Mouse (Mus musculus) left cerebral cortex, postnatal 10 days (tissue): ENCODE data around the gene Vps53. TPM values are rescaled to one million over a fixed set of nuclear protein-coding genes. Genes with fewer than 3 reads are reported as not detected.
"Not testable (repeated sequence)": the region's sequence is repeated elsewhere in the genome, so short reads cannot be mapped to it uniquely, and the experiment has no call there.

ENCODE experiments used
- DNase-seq, 2 experiments: peaks; one replicate each; pipeline ENCODE4 v3.0.0; 2021 to 2022; ENCODE audit warnings: low spot score in 2 of 2, mixed read lengths in 1 of 2; ENCODE audit errors: extremely low spot score in 1 of 2
- intact Hi-C: fragments of 180-260 bp; cut with DNase I; formaldehyde crosslinking; loops from one replicate; pipeline ENCODE4 v1.15.1; 2025
- total RNA-seq, 2 experiments: library from RNA; stranded (reverse); gene quantifications; 2 replicates each; pipeline ENCODE4 v1.2.3; 2021

The Vps53 gene
- 10 to 100 TPM; 74.5 to 82.5 TPM for total RNA-seq

DNA sequence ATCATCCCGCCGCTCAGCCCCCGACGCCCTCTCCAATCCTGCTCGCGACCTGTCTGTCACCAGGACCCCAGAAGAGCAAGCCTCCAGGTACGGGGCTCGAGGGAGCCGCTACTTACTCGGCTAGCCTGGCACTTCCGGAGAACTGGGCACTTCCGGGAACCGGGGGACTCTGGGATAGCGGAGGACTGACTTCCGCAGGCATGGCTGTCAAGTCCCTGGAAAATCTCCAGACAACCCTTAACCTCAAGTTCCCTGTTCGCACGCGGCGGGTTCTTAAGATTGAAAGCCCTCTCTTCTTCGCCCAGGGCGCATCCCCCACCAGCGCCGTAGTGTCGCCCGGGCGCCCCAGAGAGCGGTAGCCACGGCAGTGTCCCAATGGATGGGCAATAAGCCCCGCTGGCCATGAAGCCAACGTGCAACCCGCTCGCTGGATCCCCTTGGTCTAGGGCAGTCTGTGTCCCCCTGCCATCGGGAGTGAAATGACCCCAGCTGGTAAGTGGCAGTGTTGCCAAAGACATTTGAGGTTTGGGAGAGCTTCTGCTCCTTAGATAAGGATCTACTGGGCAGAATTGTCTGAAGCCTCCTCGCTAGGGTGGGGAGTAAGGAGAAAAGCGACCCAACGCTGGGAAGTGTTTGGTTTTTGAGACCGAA, at the start of gene Vps53, which contains the start of gene Fam57a:
Gene Vps53 (minus strand): TSS at position 153 of the 651 bp plus-strand sequence.
Gene Fam57a (plus strand): TSS at position 177 of the 651 bp plus-strand sequence.
- peak; percentile 86 to 89 for DNase-seq
- intact Hi-C loops, result no loop called here

DNA sequence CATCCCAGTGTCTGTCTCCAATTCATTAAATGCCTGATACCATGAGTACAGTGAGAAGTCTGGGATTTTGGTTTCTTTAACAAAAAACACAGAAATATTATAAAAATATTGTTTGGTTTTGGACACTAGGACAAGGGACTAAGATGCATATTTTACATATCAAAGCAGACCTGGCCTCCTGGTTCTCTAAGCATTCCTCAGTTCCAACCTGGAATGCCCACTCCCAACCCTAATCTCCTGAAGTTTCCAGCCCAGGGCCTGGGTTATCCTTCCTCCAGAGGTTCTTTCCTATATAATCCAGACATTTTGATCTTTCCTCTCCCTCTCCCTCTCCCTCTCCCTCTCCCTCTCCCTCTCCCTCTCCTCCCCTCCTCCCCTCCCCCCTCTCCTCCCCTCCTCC, 45.6 kb upstream of the Vps53 start:
- intact Hi-C loops, result no loop called here
- no peak for DNase-seq

DNA sequence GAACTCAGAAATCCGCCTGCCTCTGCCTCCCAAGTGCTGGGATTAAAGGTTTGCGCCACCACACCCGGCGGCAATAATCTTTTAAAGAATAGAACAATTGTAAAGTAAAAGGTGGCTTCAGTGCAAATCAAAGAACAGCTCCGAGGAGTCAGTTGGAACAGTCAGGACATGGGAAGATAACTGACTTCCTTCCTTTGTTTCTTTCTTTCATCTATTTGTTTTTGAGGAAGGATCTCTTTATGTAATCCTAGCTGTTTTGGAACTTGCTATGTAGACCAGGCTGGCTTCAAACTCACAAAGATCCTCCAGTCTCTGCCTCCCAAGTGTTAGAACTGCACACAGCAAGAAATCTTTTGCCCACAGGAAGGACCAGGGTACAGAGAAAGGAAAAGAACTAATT, 45.2 kb upstream of the Vps53 start:
- no peak for DNase-seq
- intact Hi-C loops, result no loop called here

DNA sequence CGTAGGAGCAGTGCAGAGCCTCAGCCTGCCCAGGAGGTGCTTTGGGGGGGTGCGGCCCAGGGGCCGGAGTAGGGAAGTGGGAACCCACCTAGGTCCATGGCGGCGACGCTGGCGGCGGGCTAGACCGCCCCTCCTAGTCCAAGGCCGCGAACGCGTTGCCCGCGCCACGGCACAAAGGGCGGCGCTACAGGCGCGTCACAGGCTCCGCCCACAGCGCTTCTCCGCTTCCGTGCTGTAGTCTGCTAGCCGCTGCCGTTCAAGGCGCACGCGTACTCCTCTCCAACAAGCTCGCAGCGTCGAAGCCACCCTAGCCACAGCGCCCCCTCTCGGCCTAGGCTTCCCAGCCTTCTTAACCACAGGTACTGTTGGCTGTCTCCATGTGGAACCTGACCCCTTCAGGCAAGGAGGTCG, 37.9 kb upstream of the Vps53 start, which contains the start of the genes Dbil5 and Gemin4:
Gene Dbil5 (plus strand): TSS at position 219 of the 411 bp plus-strand sequence.
Gene Gemin4 (minus strand): TSS at position 275 of the 411 bp plus-strand sequence.
- DNase-seq, result peak; percentile 93 to 98
- intact Hi-C loops, result no loop called here

DNA sequence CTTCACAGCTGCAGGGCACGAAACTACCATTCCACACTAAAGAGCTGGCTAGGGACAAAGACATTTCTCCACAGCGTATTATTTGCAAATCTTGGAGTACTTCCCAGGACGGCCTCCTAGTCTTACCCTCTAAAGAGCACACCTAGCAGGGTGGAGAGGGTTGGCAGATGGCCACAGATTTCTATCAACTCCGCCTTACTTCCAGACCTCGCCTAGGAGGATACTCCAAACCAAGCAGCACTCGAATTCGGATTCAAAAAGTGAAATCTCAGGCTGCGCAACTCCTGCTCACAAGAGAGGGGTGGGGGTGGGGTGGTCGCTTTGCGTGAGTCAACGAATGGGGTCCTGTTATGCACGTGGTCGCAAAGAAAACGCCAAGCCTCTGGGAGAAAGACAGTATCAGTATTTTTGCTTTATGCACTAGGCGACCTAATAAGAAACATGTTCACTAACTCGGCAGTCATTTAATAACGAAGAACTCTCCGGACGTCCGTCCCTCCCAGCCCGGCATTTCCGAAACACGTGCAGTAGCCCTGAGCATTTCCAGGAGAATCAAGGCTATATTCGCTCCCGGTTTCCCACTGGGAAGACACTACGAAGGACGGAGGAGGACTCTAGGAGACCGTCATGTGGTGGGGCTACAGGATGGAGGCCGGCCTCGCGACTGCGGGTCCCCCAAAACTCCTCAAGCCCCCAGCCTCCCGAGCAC, 37.4 kb upstream of the Vps53 start:
- peak in 1 of 2 experiments; percentile 61 for DNase-seq
- intact Hi-C loops, result no loop called here

DNA sequence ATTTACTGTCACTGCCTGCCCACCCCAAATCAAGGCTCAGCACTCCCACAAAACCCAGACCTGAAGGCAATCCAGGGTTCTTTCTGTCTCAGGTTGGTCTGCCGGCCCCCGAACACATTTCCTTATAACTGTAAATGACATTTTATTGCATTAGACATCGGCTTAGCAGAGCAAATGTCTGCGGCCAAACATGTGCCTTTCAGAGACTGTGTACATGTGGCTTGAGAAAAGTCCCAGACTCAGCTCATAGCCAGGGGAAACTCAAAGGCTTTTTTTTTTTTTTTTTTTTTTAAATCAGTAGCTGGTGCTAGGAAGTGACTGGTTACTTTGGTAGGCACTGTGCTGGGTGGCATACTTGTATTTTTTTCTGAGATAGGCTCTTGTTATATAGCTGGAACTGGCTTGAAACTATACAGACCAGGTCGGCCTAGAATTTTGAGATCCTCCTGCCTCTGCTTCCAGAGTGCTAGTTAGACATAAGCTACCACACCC, 36.6 kb upstream of the Vps53 start:
- intact Hi-C loops, result no loop called here
- no peak for DNase-seq

DNA sequence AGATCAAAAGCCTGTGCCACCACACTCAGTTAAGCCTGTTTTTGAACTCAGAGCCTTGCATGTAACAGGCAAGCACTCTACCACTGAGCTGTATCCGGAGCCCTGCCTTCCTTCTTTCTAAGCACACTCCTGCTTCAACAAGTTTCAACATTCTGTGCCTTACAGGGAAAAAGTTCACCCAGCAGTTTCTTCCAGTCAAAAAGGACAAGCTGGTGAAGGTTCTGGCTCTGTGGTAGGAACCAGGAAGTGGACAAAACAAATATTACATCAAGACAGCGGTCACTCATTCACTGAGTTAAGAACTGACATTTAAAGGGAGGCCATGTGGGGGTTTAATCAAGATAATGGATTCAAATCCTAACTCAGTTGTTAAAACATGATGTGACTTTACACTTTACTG, 35.6 kb upstream of the Vps53 start:
- DNase-seq, result no peak
- intact Hi-C loops, result no loop called here

DNA sequence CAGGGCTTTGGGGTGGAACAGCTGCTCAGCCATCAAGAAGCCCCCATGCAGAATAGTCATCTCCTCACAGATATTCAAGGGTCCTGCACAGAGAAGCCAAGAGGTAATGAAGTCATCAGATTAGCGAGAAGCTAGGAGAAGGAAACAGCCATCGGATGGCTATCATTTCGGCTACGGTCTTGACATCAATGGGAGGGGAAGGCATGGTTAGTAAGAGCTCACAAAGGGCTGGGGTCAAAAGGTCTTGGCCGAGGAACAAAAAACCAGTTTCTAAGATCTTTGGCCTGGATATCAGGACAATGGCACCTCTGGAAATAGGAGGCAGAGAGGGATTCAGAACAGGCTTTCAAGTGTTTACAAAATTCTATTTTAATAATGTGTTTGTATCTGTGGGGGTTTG, 34.4 kb upstream of the Vps53 start:
- intact Hi-C loops, result no loop called here

DNA sequence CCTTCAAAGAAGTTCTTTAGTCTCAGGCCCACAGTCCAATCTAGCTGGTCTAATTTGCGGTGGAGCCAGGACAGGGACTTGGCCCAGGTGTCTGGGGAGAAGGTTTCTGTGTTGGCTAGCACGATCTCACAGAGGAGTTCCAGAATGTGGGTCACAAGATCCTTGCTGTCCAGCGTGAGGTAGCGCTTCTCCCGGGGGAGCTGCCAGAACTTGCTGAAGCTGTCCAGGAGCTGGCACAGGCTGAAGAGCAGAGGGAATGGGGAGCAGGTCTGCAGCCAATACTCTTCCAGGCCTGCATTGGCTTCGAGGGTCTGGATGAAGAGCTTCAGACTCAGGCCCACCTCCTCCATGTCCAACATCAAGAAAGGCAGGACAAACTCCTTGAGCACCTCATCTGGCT, 32.1 kb upstream of the Vps53 start:
- DNase-seq, intact Hi-C loops: not testable (repeated sequence)

More for the DNA sequence above, 34.4 kb upstream of the Vps53 start:
- DNase-seq, result no peak

DNA sequence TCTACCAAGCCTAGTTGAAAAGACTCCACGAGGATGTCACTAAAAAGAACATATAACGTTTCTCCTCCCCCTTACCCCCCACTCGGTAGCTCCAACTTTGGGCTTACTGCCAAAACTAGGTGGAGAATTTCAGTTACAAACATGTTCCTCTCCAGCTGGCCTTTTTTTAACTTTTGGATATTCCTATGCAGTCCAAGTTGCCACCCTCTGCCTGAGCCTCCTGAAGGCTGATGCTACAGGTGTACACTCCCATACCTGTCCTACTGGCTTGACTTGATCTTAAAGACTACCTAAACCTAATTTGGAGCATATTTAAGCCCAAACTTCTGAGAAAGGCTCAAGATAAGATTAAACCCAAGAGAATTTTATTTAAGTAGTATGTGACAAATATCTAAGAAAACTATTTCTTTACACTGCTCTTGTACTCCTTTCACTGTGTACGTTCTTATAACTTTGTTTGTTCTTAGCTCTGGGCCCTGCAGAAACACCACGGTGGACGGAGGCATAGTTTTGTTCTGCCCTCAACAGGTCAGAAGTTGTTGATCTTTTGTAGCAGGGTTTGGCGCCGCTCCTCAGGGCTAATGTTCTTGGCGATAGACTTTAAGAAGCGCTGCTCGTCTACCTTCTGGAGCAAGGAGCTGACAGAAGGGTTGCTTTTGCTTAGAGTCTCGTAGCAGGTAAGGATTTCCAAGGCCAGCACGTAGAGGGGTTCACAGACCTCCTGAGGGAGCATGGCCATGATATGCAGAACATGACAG, 31.0 kb upstream of the Vps53 start:
- intact Hi-C loops, result no loop called here
- no peak for DNase-seq

DNA sequence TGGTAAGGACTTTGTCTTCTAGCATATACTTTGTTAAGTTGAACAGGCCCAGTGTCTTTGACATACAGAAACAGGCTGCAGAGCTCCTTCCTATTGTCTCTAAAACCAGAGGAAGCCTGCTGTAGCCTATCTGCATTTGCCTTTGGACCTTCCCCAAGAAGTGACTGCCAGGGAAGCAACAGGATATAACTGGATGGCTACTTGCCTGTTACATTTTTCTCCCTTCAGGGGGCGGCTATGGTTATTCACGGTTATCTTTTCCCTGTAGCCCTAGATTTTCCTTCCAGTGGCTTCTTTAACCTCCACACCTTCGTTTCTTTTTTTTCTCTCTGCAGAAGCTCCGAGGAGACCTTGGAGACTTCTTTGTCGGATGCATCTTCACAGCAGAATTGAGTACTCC, 27.3 kb upstream of the Vps53 start:
- no peak for DNase-seq

DNA sequence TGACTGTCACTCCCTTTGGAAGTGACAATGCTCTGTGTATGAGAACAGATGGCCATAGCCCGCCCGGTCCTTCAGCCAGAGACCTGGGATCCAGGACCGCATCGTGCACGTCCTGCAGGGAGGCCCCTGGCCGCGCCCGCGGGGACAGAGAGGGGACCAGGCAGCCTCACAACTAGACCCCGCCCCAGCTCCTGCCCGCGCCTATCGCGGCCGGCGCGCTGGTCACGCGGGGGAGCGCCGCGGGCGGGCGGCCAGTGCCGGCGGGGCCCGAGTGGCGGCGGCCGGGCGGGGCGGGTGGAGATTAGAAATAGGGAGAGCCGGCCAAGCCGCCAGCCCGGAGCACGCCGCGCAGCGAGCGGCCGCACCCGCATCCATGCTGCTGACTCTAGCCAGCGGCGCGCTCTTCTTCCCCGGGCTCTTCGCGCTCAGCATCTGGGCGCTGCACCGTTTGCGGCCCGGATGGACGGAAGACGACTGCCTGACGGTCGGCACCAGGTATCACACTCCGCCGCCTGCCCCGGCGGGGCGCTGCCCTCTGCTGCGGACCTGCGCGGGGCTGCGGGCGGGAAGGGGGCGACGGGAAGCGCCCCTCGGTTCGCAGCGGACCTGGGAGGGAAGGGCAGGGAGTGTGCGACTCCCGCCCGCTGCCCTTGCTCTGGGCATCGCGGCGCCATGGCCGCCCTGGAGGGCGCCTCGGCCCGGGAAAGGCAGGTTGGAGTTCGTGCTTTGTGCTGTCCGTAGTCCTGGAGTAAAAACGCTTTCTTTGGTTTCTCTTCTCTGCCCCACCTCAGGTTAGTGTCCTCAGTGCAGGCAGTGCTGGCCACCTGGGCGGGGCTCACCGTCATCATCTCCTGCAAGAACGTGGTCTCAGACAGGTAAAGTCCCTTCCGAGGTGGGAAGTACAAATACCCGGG, 22.6 kb upstream of the Vps53 start:
- DNase-seq, result peak; percentile 68 to 93

More for the DNA sequence above, 27.3 kb upstream of the Vps53 start:
- intact Hi-C loops, result no loop called here

DNA sequence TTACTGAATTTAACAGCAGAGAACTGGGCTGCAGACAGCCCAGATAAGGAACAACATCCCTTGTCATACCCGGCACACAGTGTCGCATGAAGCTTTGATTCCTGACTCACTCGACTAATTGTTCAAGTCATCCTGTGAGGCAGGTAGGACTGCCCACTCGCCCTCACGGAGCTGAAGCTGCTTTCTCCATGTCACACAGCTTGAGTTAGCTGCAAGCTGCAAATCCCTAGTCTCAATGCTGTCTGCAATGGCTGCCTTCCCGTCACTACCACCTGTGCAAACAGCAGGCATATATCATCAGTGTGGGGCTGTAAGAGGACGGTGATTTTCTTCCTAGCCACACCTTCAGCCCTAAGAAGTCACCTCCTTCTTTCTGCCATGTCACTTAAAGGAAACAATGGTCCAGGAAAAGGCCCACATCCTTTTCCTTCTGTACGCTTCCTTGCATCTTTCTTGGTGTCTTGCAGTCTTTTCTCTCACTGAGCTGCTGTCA, 17.6 kb upstream of the Vps53 start:
- intact Hi-C loops, result no loop called here
- no peak for DNase-seq

More for the DNA sequence above, 22.6 kb upstream of the Vps53 start:
- intact Hi-C loops, result no loop called here

DNA sequence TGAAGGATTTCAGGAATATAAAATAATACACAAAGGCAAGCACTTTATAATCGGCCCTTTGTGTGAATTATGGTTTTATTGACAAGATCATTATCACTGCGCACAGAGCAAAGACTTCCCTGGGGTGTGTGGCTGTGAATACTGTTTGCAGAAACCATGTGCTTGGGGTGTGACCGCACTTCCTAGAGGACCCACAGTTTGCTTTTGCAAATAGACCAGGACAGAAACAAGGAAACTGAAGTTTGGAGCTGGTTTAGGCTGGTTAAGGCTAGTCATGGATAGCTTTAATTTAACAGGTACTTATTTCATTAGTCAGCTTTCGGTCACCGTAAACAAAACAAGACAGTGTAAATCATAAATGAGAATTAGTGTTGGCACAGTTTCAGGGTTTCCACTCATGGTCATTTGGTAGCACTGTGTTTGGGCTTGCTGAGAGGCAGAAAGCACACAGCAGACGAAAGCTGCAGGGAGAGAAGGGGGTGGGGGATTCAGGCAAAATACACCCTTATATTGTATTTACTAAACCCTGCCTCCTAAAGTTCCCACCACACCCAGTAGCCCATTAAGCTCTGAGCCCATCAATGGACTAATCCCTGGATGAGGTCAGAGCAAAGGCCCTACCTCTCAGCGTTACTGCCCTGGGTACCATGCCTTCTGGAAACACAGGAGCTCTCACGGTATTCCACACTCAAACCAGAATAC, 17.0 kb upstream of the Vps53 start:
- DNase-seq, result no peak
- intact Hi-C loops, result no loop called here

DNA sequence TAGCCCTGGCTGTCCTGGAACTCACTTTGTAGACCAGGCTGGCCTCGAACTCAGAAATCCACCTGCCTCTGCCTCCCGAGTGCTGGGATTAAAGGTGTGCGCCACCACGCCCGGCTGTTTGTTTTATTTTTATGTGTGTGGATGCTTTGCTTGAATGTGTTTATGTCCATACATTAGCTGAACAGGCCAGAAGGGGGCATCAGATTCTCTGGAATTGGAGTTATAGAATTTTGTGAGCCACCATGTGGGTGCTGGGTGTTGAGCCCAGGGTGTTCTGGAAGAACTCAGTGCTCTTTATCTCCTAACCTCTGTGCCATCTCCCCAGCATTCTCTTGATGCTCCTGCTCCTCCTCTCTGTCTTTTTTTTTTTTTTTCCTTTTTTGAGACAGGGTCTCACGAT, 7.5 kb upstream of the Vps53 start:
- intact Hi-C loops, result no loop called here
- no peak for DNase-seq

DNA sequence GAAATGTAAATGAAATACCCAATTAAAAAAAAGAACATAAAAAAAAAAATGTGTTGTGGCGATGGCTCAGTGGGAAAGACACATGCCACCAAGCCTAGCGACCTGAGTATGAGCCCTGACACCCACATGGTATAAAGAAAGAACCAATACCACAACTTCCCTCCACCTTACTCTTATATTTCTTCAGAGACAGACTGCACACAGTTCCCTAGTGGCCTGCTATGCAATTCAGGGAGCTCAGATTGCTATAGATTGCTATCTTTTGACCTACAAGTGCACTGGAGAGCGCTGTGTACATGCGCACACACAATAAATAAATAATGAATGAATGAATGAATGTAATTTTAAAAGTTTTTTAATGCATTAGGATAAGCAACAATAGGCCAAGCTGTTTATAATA, 4.3 kb upstream of the Vps53 start:
- intact Hi-C loops, result no loop called here
- DNase-seq, result no peak

DNA sequence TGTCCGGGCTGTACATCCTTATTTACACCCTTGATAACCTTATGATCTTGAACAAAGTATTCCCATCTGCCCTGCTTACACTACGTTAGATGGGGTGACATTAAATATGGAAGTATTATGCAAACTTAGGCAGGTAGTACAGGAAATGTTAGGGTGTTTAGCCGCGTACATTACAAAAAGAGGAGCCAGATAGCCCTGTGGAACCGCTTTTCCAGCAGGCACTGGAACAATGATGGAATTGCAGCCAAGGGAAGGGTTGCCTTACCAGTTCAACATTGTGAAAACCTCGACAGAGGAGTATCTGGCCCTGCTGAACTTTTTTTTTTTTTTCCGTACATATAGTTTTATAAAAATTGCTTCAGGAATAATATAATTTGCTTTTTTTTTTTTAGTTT, 696 bp upstream of the Vps53 start:
- intact Hi-C loops, result no loop called here
- DNase-seq, result no peak
